In the genomic region with DNA sequence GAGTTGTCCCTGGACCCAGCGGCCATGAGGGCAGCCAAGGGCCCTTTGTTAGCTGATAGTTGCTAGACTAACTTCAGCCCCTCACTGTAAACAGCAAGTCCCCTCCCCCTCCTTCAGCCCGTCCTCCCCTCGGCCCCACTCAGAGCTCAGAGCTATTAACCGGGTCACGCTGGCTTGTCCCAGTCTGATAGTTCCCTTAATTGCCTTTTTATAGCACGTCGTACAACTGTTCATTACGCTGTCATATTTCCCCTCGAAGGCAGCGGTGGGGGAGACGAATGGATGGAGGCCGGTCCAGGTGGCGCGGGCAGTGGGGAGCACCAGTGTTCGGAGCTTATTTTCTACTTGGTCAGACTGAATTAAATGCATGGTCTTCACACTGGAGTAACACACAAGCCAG, we compare ENCODE assay signal across 16 mouse cellular contexts. TPM values are rescaled to one million over a fixed set of nuclear protein-coding genes. Genes with fewer than 3 reads are reported as not detected.
DNase-seq lines count a peak whose midpoint lies in the region; ATAC-seq and TF ChIP-seq lines count a peak whose summit lies in the region.
"Had no signal": no experiment of that assay in that cellular context is flagged by ENCODE, and none has a peak within 500 bp of the region (broad histone marks: within the 10 kb centered on the region; RNA-seq: fewer than 3 reads in every experiment).

No protein-coding gene starts in this region.

- 4% methylated on average over 15 of the region's 15 CpGs for WGBS in kidney, embryonic 14.5 days
- WGBS in embryonic facial prominence, embryonic 10.5 days = 32% methylated on average over 15 of the region's 15 CpGs
- WGBS in hindbrain, embryonic 11.5 days = 29% methylated on average over 15 of the region's 15 CpGs
- 17% methylated on average over 15 of the region's 15 CpGs for whole genome bisulfite sequencing in midbrain, embryonic 14.5 days

- 0 out of 2 replicates have a peak overlapping the region, but pooled peaks have one; percentile 2 for H3K4me2 ChIP-seq in kidney, embryonic 14.5 days (replicated peaks; ENCODE audit: low read depth, low read length)
- H3K4me2 ChIP-seq in hindbrain, embryonic 11.5 days (replicated peaks; ENCODE audit: low read depth, low read length) = no peak overlapping the region
- H3K4me2 ChIP-seq in midbrain, embryonic 14.5 days (ENCODE audit: low read length) = peak overlapping the region; percentile 41
- H3K4me2 ChIP-seq: embryonic facial prominence, embryonic 12.5 days; intestine, embryonic 15.5 days had no signal

- no peak for DNase-seq in kidney, adult 8-10 months
- peak; percentile 19 for DNase-seq in embryonic facial prominence, embryonic 10.5 days (ENCODE audit: low spot score)
- peak; percentile 49 for DNase-seq in hindbrain, embryonic 11.5 days (ENCODE audit: low spot score)
- peak; percentile 57 for DNase-seq in midbrain, embryonic 14.5 days
- DNase-seq in thymus, postnatal 25 days = no peak
- no peak for DNase-seq in gastrocnemius, adult 2 months
- no peak for DNase-seq in thymus, postnatal 36 days
- DNase-seq: adrenal gland, postnatal 36 days; thymus, adult 18-20 months had no signal

- H3K9me3 ChIP-seq in kidney, embryonic 14.5 days (ENCODE audit: control insufficient read depth, low read length) = no peaks in the 10 kb centered on the region
- no peaks in the 10 kb centered on the region for H3K9me3 ChIP-seq in embryonic facial prominence, embryonic 10.5 days
- H3K9me3 ChIP-seq in hindbrain, embryonic 11.5 days (ENCODE audit: control insufficient read depth, low read length) = no peaks in the 10 kb centered on the region
- H3K9me3 ChIP-seq in midbrain, embryonic 14.5 days (ENCODE audit: control insufficient read depth, low read length) = no peaks in the 10 kb centered on the region
- H3K9me3 ChIP-seq: embryonic facial prominence, embryonic 12.5 days; G1E; intestine, embryonic 15.5 days had no signal

- ATAC-seq in kidney, embryonic 14.5 days (ENCODE audit: low FRiP score, low TSS enrichment) = peak; percentile 29; the same call in 1 of the 2 replicates
- peak; percentile 69 for ATAC-seq in hindbrain, embryonic 11.5 days (ENCODE audit: low FRiP score)
- no peak for ATAC-seq in midbrain, embryonic 14.5 days (ENCODE audit: low FRiP score, low TSS enrichment)
- ATAC-seq: intestine, embryonic 15.5 days had no signal

- intact Hi-C loops in gastrocnemius, adult 2 months (cut with DNase I) = no loop called here

- peaks cover 6% of the 10 kb centered on the region; the same call in 1 of the 2 replicates for H3K4me1 ChIP-seq in kidney, embryonic 14.5 days (ENCODE audit: control insufficient read depth, insufficient read depth, low read length)
- H3K4me1 ChIP-seq in embryonic facial prominence, embryonic 10.5 days = peaks cover 20% of the 10 kb centered on the region
- H3K4me1 ChIP-seq in hindbrain, embryonic 11.5 days (replicated peaks; ENCODE audit: control insufficient read depth, insufficient read depth, low read length) = peaks cover 2% of the 10 kb centered on the region; the same call in 1 of the 2 replicates
- H3K4me1 ChIP-seq in midbrain, embryonic 14.5 days (ENCODE audit: control insufficient read depth, insufficient read depth, low read length) = 0 out of 2 replicates have a peak, but pooled peaks cover 18% of the 10 kb centered on the region
- H3K4me1 ChIP-seq: embryonic facial prominence, embryonic 12.5 days had no signal

- H3K4me3 ChIP-seq in kidney, embryonic 14.5 days (ENCODE audit: low read length) = no peak overlapping the region
- no peak overlapping the region for H3K4me3 ChIP-seq in embryonic facial prominence, embryonic 10.5 days
- H3K4me3 ChIP-seq in hindbrain, embryonic 11.5 days (ENCODE audit: low read depth, low read length) = no peak overlapping the region
- H3K4me3 ChIP-seq in midbrain, embryonic 14.5 days (replicated peaks; ENCODE audit: low read depth, low read length) = peak overlapping the region; percentile 13; the same call in 1 of the 2 replicates
- H3K4me3 ChIP-seq in gastrocnemius, adult 2 months = no peak overlapping the region
- H3K4me3 ChIP-seq: embryonic facial prominence, embryonic 12.5 days; intestine, embryonic 15.5 days had no signal

- no peak overlapping the region for H3K27ac ChIP-seq in kidney, embryonic 14.5 days (ENCODE audit: low read depth, low read length)
- no peak overlapping the region for H3K27ac ChIP-seq in embryonic facial prominence, embryonic 10.5 days (replicated peaks)
- peak overlapping the region; percentile 67 for H3K27ac ChIP-seq in hindbrain, embryonic 11.5 days (ENCODE audit: low read depth, low read length)
- H3K27ac ChIP-seq in midbrain, embryonic 14.5 days (replicated peaks; ENCODE audit: low read depth, low read length) = peak overlapping the region; percentile 71
- no peak overlapping the region for H3K27ac ChIP-seq in gastrocnemius, adult 2 months
- H3K27ac ChIP-seq: embryonic facial prominence, embryonic 12.5 days; intestine, embryonic 15.5 days had no signal

- no peak overlapping the region for H3K9ac ChIP-seq in kidney, embryonic 14.5 days (ENCODE audit: low read depth, low read length)
- H3K9ac ChIP-seq in hindbrain, embryonic 11.5 days (ENCODE audit: low read depth, low read length) = no peak overlapping the region
- no peak overlapping the region; the same call in 1 of the 2 replicates for H3K9ac ChIP-seq in midbrain, embryonic 14.5 days (replicated peaks; ENCODE audit: low read length)
- H3K9ac ChIP-seq: embryonic facial prominence, embryonic 12.5 days; intestine, embryonic 15.5 days had no signal

- H3K27me3 ChIP-seq in kidney, embryonic 14.5 days (ENCODE audit: control insufficient read depth, insufficient read depth, low read length) = peaks cover 31% of the 10 kb centered on the region
- H3K27me3 ChIP-seq in embryonic facial prominence, embryonic 10.5 days (replicated peaks; ENCODE audit: low read depth, poor library complexity, severe bottlenecking) = peaks cover 97% of the 10 kb centered on the region
- peaks cover 17% of the 10 kb centered on the region for H3K27me3 ChIP-seq in hindbrain, embryonic 11.5 days (ENCODE audit: control insufficient read depth, insufficient read depth, low read length)
- H3K27me3 ChIP-seq in midbrain, embryonic 14.5 days (ENCODE audit: control insufficient read depth, insufficient read depth, low read length) = peaks cover 6% of the 10 kb centered on the region

- H3K36me3 ChIP-seq in kidney, embryonic 14.5 days (ENCODE audit: control insufficient read depth, insufficient read depth, low read length) = no peaks in the 10 kb centered on the region
- H3K36me3 ChIP-seq in embryonic facial prominence, embryonic 10.5 days (replicated peaks) = no peaks in the 10 kb centered on the region
- H3K36me3 ChIP-seq in hindbrain, embryonic 11.5 days (ENCODE audit: control insufficient read depth, insufficient read depth, low read length) = no peaks in the 10 kb centered on the region
- H3K36me3 ChIP-seq in midbrain, embryonic 14.5 days (ENCODE audit: control insufficient read depth, insufficient read depth, low read length) = no peaks in the 10 kb centered on the region
- H3K36me3 ChIP-seq: embryonic facial prominence, embryonic 12.5 days; G1E; intestine, embryonic 15.5 days had no signal

- TF ChIP-seq CTCF in gastrocnemius, adult 2 months (IDR thresholded peaks at IDR 0.05) = no peak

RNA-seq across cellular contexts. Expression of a gene that starts 7.9 kb away (rescaled TPM):
- polyA plus RNA-seq in kidney, embryonic 14.5 days (2014; fragmentation: Nextera tagmentation; extraction: Ambion mirVana) = 0.09 and 0.16 TPM in 2 replicates
- 0.05 and 0.15 TPM in 2 replicates for polyA plus RNA-seq in embryonic facial prominence, embryonic 10.5 days (2016; fragmentation: Nextera tagmentation; extraction: Ambion mirVana)
- 1.9 and 2.9 TPM in 2 replicates for polyA plus RNA-seq in hindbrain, embryonic 11.5 days (2014; fragmentation: Nextera tagmentation; extraction: Ambion mirVana)
- polyA plus RNA-seq in midbrain, embryonic 14.5 days (2014; fragmentation: Nextera tagmentation; extraction: Ambion mirVana) = 7.6 and 8.6 TPM in 2 replicates
- not detected for total RNA-seq in gastrocnemius, adult 2 months (2021)
- total RNA-seq: adrenal gland, postnatal 36 days; G1E had no signal
- polyA plus RNA-seq: embryonic facial prominence, embryonic 12.5 days; G1E; gonadal fat pad, adult 2 months; heart, postnatal 0 days; intestine, embryonic 15.5 days; liver, embryonic 16.5 days had no signal

RNA-seq across cellular contexts. Expression of a gene that starts 22.0 kb away (rescaled TPM):
- polyA plus RNA-seq in kidney, embryonic 14.5 days (2014; fragmentation: Nextera tagmentation; extraction: Ambion mirVana) = 13.2 and 15.6 TPM in 2 replicates
- 14.4 and 16.7 TPM in 2 replicates for polyA plus RNA-seq in embryonic facial prominence, embryonic 10.5 days (2016; fragmentation: Nextera tagmentation; extraction: Ambion mirVana)
- 13.7 and 16.7 TPM in 2 replicates for polyA plus RNA-seq in hindbrain, embryonic 11.5 days (2014; fragmentation: Nextera tagmentation; extraction: Ambion mirVana)
- polyA plus RNA-seq in midbrain, embryonic 14.5 days (2014; fragmentation: Nextera tagmentation; extraction: Ambion mirVana) = 13.9 and 14.8 TPM in 2 replicates
- total RNA-seq in gastrocnemius, adult 2 months (2021) = 1 to 10 TPM; 4.2 to 4.8 TPM

Comparison
In these comparisons a context has a peak if more than half of its experiments do, and no peak if none do; other contexts are left out.
1. H3K27ac ChIP-seq: peak in hindbrain, embryonic 11.5 days (single experiment) and midbrain, embryonic 14.5 days (single experiment); none in kidney, embryonic 14.5 days (single experiment), embryonic facial prominence, embryonic 10.5 days (single experiment) and gastrocnemius, adult 2 months (single experiment).
2. DNase-seq: peak in embryonic facial prominence, embryonic 10.5 days (single experiment), hindbrain, embryonic 11.5 days (single experiment) and midbrain, embryonic 14.5 days (single experiment); none in kidney, adult 8-10 months (0 of 2), thymus, postnatal 25 days (single experiment), gastrocnemius, adult 2 months (single experiment) and thymus, postnatal 36 days (0 of 2).